Mouse (Mus musculus) liver, embryonic 11.5 days (tissue): ENCODE results near the gene AC134908.4. TPM values are rescaled to one million over a fixed set of nuclear protein-coding genes. Genes with fewer than 3 reads are reported as not detected.

ENCODE experiments used
- ATAC-seq: fragments of 200-750 bp; cut with Nextera tagmentation; replicated peaks from 2 replicates; pipeline ENCODE4 v1.8.0; 2017; ENCODE audit warnings: moderate number of reproducible peaks, mild to moderate bottlenecking, moderate TSS enrichment, moderate library complexity; ENCODE audit not compliant: low FRiP score
- DNase-seq: peaks from one replicate; pipeline ENCODE4 v3.0.0-alpha.2; 2017; ENCODE audit warnings: low spot score
- H3K27ac ChIP-seq: fragments of 300-500 bp; sonication (generic); 2 replicates; pipeline ENCODE4 v1.5.1; 2014; ENCODE audit warnings: mild to moderate bottlenecking, low read depth, low read length, control low read depth
- H3K27me3 ChIP-seq: fragments of 300-500 bp; sonication (generic); replicated peaks from 2 replicates; pipeline ENCODE4 v1.6.1; 2014; ENCODE audit warnings: low read length, mixed read lengths; ENCODE audit not compliant: control insufficient read depth, insufficient read depth
- H3K36me3 ChIP-seq: fragments of 300-500 bp; sonication (generic); 2 replicates; pipeline ENCODE4 v1.6.1; 2014; ENCODE audit warnings: mild to moderate bottlenecking, low read length, moderate library complexity, mixed read lengths; ENCODE audit not compliant: control insufficient read depth, insufficient read depth
- H3K4me1 ChIP-seq: fragments of 300-500 bp; sonication (generic); replicated peaks from 2 replicates; pipeline ENCODE4 v1.6.1; 2014; ENCODE audit warnings: low read length, mixed read lengths; ENCODE audit not compliant: control insufficient read depth, insufficient read depth
- H3K4me2 ChIP-seq: fragments of 300-500 bp; sonication (generic); 2 replicates; pipeline ENCODE4 v1.6.1; 2014; ENCODE audit warnings: mild to moderate bottlenecking, control low read depth, moderate library complexity
- H3K4me3 ChIP-seq: fragments of 300-500 bp; sonication (generic); 2 replicates; pipeline ENCODE4 v1.5.1; 2014; ENCODE audit warnings: low read depth, low read length, control low read depth
- H3K9ac ChIP-seq: fragments of 300-500 bp; sonication (generic); 2 replicates; pipeline ENCODE4 v1.6.1; 2014; ENCODE audit warnings: low read depth, low read length, control low read depth
- H3K9me3 ChIP-seq: fragments of 300-500 bp; sonication (generic); 2 replicates; pipeline ENCODE4 v1.6.1; 2016; ENCODE audit warnings: low read length, inconsistent platforms, mixed read lengths; ENCODE audit not compliant: control insufficient read depth
- WGBS: fragments of 180-500 bp; shearing (Covaris S2); extraction: QIAGEN DNeasy Blood & Tissue Kit; methylation state at CpG from one replicate; pipeline ENCODE4 v1.1.7; 2014; 5-methylcytosine and 5-hydroxymethylcytosine counted together
- polyA plus RNA-seq: library from polyadenylated mRNA; unstranded; fragments of >200 nt; fragmentation: Nextera tagmentation; extraction: Ambion mirVana; gene quantifications from 2 replicates; pipeline ENCODE4 v1.2.1, GENCODE M21; 2014

The AC134908.4 gene
- polyA plus RNA-seq, 1 experiment from 2014 or later = not detected

DNA sequence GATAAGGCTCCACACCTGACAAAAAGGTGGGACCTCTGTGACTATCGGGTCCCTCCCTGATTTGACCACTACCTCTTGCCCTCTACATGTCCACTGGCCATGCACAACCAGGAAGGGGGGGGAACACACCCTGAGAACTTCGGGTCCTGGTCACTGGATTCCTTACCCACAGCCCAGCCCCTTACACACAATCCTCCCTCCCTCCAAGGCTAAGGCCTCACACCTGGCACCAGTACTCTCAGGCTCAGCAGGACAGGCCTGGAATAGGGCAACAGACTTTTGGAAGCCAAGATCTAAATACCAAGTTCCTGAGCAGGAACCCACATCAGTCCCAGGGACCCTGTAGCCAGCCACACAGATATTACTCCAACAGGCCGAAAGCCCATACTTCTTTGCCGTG lies 43.4 kb upstream of the AC134908.4 start:
- Histone ChIP-seq H3K27ac (no peak overlapping the region), H3K36me3 (peaks cover 40% of the 10 kb centered on the region), H3K9me3 (no peaks in the 10 kb centered on the region)

DNA sequence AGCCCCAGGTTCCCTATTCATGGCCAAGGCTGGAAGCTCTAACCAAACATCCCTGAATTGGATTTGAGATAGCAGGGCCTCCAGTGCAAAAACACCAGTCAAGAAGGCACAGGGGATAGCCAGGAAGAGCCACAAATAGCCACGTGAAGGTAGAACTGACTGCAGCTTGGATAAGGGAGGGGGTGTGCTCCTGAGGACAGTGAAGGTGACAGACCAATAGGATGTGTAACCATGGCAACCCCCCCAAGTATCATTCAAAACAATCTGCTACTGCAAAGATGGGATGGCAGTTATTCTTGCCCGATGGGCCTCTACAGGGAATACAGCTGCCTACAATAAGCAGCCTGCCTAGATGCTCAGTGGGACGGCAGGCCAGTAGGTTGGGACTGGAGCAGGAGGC lies 42.1 kb upstream of the AC134908.4 start:
- H3K4me2 ChIP-seq = peak overlapping the region; percentile 77
- ATAC-seq (no peak), DNase-seq (no peak)
- H3K9me3 ChIP-seq = no peaks in the 10 kb centered on the region
- no peak overlapping the region; the same call in 1 of the 2 replicates for H3K4me3 ChIP-seq
- peak overlapping the region; percentile 11; the same call in 1 of the 2 replicates for H3K9ac ChIP-seq
- WGBS = 59% methylated on average over 3 of the region's 3 CpGs
- H3K27me3 ChIP-seq = no peaks in the 10 kb centered on the region
- H3K4me1 ChIP-seq = peaks cover 38% of the 10 kb centered on the region
- peaks cover 40% of the 10 kb centered on the region for H3K36me3 ChIP-seq
- H3K27ac ChIP-seq = no peak overlapping the region

More for the DNA sequence above, 43.4 kb upstream of the AC134908.4 start:
- ATAC-seq (no peak), DNase-seq (no peak)
- 83% methylated on average over 4 of the region's 4 CpGs for WGBS
- H3K4me1 ChIP-seq = peaks cover 44% of the 10 kb centered on the region
- no peak overlapping the region for H3K4me3 ChIP-seq
- H3K27me3 ChIP-seq = no peaks in the 10 kb centered on the region
- no peak overlapping the region for H3K9ac ChIP-seq
- no peak overlapping the region for H3K4me2 ChIP-seq

GRCm38 (mm10) chr17:25837076-25837410 lies 41.6 kb upstream of the AC134908.4 start, which contains the start of gene Rhbdl1:
Gene Rhbdl1 (minus strand): TSS chr17:25837295.
- DNase-seq (peak; percentile 71), ATAC-seq (no peak)
- no peaks in the 10 kb centered on the region for H3K9me3 ChIP-seq
- H3K27me3 ChIP-seq = no peaks in the 10 kb centered on the region
- WGBS = 7% methylated on average over 29 of the region's 29 CpGs
- H3K9ac ChIP-seq = peak within 1 kb of the TSS; percentile 58
- H3K27ac ChIP-seq = peak within 1 kb of the TSS; percentile 8; the same call in 1 of the 2 replicates
- H3K4me2 ChIP-seq = peak within 1 kb of the TSS; percentile 77
- peaks cover 39% of the 10 kb centered on the region for H3K4me1 ChIP-seq
- H3K36me3 ChIP-seq = peaks cover 37% of the 10 kb centered on the region
- peak within 1 kb of the TSS; percentile 40 for H3K4me3 ChIP-seq

DNA sequence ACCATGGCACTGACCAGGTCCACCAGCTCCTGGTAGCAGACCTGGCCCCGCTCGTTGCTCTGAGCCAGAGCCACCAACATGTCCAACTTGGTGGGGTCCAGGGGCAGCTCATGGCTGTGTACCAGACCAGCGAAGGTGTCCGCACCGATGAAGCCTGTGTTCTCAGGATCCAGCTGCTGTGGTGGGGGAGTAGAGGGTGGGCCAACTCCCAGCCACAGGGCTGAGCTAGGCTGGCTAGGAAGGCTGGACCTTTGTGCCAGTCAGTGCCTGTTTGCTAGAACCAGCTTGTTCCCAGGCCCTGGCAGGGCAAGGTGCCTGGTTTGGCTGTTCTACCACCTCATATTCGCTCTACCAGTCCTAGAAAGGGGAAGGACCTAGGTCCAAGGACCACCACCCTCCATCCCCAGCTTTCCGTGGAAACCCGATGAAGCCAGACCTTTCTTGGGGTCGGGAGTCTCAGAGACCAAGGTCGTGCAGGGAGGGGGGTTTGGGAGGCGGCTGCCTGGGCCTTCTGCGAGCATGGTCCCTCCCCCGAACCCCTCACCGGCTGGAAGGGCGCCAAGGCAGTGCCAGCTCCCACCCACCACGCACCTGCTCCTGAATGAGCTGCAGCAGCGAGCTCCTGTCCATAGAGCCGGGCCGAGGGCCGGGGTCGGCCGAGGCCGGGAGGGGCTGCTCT lies 41.1 kb upstream of the AC134908.4 start:
- ATAC-seq (no peak), DNase-seq (no peak)
- Histone ChIP-seq H3K9me3 (no peaks in the 10 kb centered on the region), H3K4me3 (peak overlapping the region; percentile 40), H3K36me3 (peaks cover 36% of the 10 kb centered on the region), H3K4me2 (peak overlapping the region; percentile 77), H3K9ac (peak overlapping the region; percentile 58), H3K4me1 (peaks cover 44% of the 10 kb centered on the region), H3K27me3 (no peaks in the 10 kb centered on the region), H3K27ac (peak overlapping the region; percentile 8; the same call in 1 of the 2 replicates)
- 24% methylated on average over 23 of the region's 23 CpGs for WGBS

DNA sequence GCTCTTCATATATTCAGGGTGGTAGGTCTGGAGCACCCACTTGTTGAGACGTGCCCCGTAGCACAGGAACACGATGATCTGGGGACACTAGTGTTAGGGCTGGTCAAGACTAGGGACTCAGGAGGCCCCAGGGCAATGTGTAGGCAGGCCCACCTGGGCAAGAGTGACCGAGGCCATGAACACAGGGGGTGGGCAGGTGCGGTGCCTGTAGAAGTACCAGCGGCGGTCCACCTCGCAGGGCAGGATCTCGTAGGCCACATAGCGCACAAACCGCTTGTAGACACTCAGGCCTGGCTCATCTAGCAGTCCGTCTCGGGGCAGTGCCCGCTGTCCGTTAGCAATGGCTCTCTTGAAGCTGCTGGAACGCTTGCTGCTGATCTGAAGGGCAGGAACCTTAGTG lies 40.4 kb upstream of the AC134908.4 start:
- no peak for DNase-seq
- Histone ChIP-seq H3K36me3 (peaks cover 36% of the 10 kb centered on the region), H3K27me3 (no peaks in the 10 kb centered on the region), H3K9me3 (no peaks in the 10 kb centered on the region), H3K27ac (no peak overlapping the region), H3K9ac (no peak overlapping the region), H3K4me1 (peaks cover 51% of the 10 kb centered on the region), H3K4me3 (no peak overlapping the region; the same call in 1 of the 2 replicates), H3K4me2 (no peak overlapping the region; the same call in none of the 2 replicates)
- ATAC-seq = no peak
- WGBS = 93% methylated on average over 16 of the region's 16 CpGs

- H3K27me3 ChIP-seq = no peaks in the 10 kb centered on the region
- H3K36me3 ChIP-seq = peaks cover 36% of the 10 kb centered on the region
- no peak overlapping the region for H3K9ac ChIP-seq
- DNase-seq (no peak), ATAC-seq (no peak)
- H3K4me2 ChIP-seq = peak overlapping the region; percentile 99; the same call in 1 of the 2 replicates
- no peak overlapping the region for H3K27ac ChIP-seq
- peaks cover 54% of the 10 kb centered on the region for H3K4me1 ChIP-seq
- H3K4me3 ChIP-seq = no peak overlapping the region
- 92% methylated on average over 7 of the region's 7 CpGs for WGBS
- H3K9me3 ChIP-seq = no peaks in the 10 kb centered on the region
Measured at GRCm38 (mm10) chr17:25835301-25835700, 39.8 kb upstream of the AC134908.4 start.

GRCm38 (mm10) chr17:25834595-25835222 lies 39.2 kb upstream of the AC134908.4 start:
- DNase-seq = no peak
- H3K36me3 ChIP-seq = peaks cover 38% of the 10 kb centered on the region
- H3K4me3 ChIP-seq = peak overlapping the region; percentile 85
- peaks cover 60% of the 10 kb centered on the region for H3K4me1 ChIP-seq
- no peaks in the 10 kb centered on the region for H3K27me3 ChIP-seq
- H3K4me2 ChIP-seq = peak overlapping the region; percentile 99
- no peaks in the 10 kb centered on the region for H3K9me3 ChIP-seq
- peak overlapping the region; percentile 88 for H3K9ac ChIP-seq
- ATAC-seq = no peak
- 91% methylated on average over 12 of the region's 12 CpGs for WGBS
- H3K27ac ChIP-seq = no peak overlapping the region

- Histone ChIP-seq H3K9ac (peak overlapping the region; percentile 88), H3K9me3 (no peaks in the 10 kb centered on the region), H3K27ac (peak overlapping the region; percentile 97), H3K4me1 (peaks cover 61% of the 10 kb centered on the region), H3K4me3 (peak overlapping the region; percentile 85), H3K4me2 (peak overlapping the region; percentile 99), H3K27me3 (no peaks in the 10 kb centered on the region), H3K36me3 (peaks cover 33% of the 10 kb centered on the region)
- DNase-seq (no peak), ATAC-seq (no peak)
- 42% methylated on average over 6 of the region's 6 CpGs for WGBS
Measured at GRCm38 (mm10) chr17:25833961-25834594, 38.6 kb upstream of the AC134908.4 start.
